Mouse (Mus musculus) lung, adult 2 months (tissue): ENCODE data around the gene Paxbp1. TPM values are rescaled to one million over a fixed set of nuclear protein-coding genes. Genes with fewer than 3 reads are reported as not detected.

ENCODE experiments used
- DNase-seq: peaks from one replicate; pipeline ENCODE4 v3.0.0; 2022
- H3K4me1 ChIP-seq: fragments of 200-500 bp; 2 replicates; pipeline ENCODE4 v1.6.1; 2011; ENCODE audit warnings: low read length; ENCODE audit not compliant: control insufficient read depth, insufficient read depth
- H3K4me3 ChIP-seq: fragments of 200-500 bp; replicated peaks from 2 replicates; pipeline ENCODE3; 2011; ENCODE audit warnings: low read depth, mild to moderate bottlenecking, control low read depth, low read length; ENCODE audit errors: extremely low read depth
- CTCF ChIP-seq: fragments of 200-500 bp; IDR thresholded peaks from 2 replicates; pipeline ENCODE4 v1.5.1; 2011; ENCODE audit warnings: mild to moderate bottlenecking, low read length, control low read depth; ENCODE audit not compliant: insufficient read depth
- POLR2A ChIP-seq: fragments of 200-500 bp; IDR thresholded peaks from 2 replicates; pipeline ENCODE4 v1.6.1; 2011; ENCODE audit warnings: low read depth, mild to moderate bottlenecking, control low read depth, low read length, borderline replicate concordance; ENCODE audit errors: extremely low read depth
- WGBS: fragments of 180-500 bp; shearing (Covaris S2); methylation state at CpG from one replicate; pipeline ENCODE4 v1.1.7; 2018; 5-methylcytosine and 5-hydroxymethylcytosine counted together
- polyA plus RNA-seq: library from polyadenylated mRNA; depleted of rRNA; stranded (reverse); fragments of >200 nt; gene quantifications from 2 replicates; pipeline ENCODE4 v1.2.3, GENCODE M21; 2012

Paxbp1 gene
- polyA plus RNA-seq, 1 experiment: 21.7 TPM

DNA sequence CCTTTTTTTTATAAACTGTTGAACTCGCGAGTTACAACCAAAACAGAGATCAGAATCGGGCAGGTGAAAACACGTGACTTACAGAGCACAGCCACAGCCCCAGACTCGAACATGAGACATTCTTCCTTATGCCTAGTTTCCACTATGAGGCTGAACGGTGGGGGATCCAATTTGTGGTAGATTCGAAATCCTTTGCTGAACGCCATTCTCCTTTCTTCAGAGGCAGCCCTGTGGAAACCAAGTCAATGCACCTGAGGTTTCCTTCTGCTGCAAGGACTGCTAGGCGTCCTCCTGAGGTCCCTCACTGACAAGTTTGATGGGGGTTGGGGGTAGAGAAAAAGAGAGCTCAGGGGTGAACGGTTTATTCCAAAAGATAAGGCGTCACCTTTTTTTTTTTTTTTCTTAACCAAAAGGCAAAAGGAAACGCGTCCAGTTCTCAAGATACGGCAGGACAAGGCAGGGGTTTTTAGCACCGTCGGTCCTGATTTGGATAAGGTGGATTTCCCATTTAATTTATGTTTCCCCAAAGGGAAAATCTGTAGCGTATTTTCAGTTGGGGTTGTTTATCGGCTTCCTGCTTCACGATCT is 34.3 kb downstream of the Paxbp1 start:
- TF ChIP-seq POLR2A: no peak
- TF ChIP-seq CTCF: no peak
- DNase-seq: no peak
- 3% methylated on average over 19 of the region's 19 CpGs for WGBS
- Histone ChIP-seq H3K4me1 (peaks cover 4% of the 10 kb centered on the region; the same call in 1 of the 2 replicates), H3K4me3 (peak overlapping the region; percentile 88)

GRCm38 (mm10) chr16:91004915-91005538 is 39.3 kb downstream of the Paxbp1 start:
- TF ChIP-seq POLR2A: no peak
- no peak for TF ChIP-seq CTCF
- WGBS: 85% methylated on average over 4 of the region's 4 CpGs
- Histone ChIP-seq H3K4me3 (no peak overlapping the region), H3K4me1 (no peaks in the 10 kb centered on the region)
- no peak for DNase-seq

DNA sequence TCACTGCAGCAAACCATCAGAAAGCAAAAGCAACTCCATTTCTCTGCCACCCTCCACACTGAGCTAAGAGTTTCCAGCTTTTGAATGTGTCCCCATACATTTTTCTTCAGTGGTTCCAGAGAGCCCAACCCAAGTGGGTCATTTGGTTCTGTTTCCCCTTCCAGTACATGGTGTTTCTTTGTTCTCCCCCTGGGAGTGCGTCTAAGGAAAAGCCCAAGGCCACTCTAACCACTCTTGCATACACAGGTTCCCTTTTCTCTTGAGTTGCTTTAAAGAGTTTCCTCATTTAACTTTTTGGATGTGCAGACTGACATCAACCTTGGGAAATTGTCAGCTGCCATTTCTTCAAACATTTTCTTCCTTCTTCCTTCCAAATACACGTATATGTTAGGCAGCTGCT is 43.2 kb downstream of the Paxbp1 start:
- no peak for DNase-seq
- TF ChIP-seq POLR2A (no peak), CTCF (no peak)
- Histone ChIP-seq H3K4me3 (no peak overlapping the region), H3K4me1 (peaks cover 12% of the 10 kb centered on the region)
- WGBS: 55% methylated on average over 2 of the region's 2 CpGs

- WGBS: 86% methylated on average over 4 of the region's 4 CpGs
- Histone ChIP-seq H3K4me1 (peaks cover 14% of the 10 kb centered on the region), H3K4me3 (no peak overlapping the region)
- DNase-seq: no peak
- TF ChIP-seq POLR2A (no peak), CTCF (no peak)
These were observed 44.5 kb downstream of the Paxbp1 start for GRCm38 (mm10) chr16:90999827-91000226.

GRCm38 (mm10) chr16:90997822-90998221 is 46.5 kb downstream of the Paxbp1 start:
- TF ChIP-seq POLR2A (no peak), CTCF (no peak)
- Histone ChIP-seq H3K4me3 (no peak overlapping the region), H3K4me1 (peaks cover 17% of the 10 kb centered on the region)
- WGBS: 55% methylated on average over 3 of the region's 3 CpGs
- DNase-seq: no peak

GRCm38 (mm10) chr16:90996327-90997243 is 47.8 kb downstream of the Paxbp1 start:
- Histone ChIP-seq H3K4me3 (no peak overlapping the region), H3K4me1 (peaks cover 17% of the 10 kb centered on the region)
- DNase-seq: no peak
- TF ChIP-seq POLR2A (no peak), CTCF (no peak)
- WGBS: 84% methylated on average over 7 of the region's 7 CpGs

DNA sequence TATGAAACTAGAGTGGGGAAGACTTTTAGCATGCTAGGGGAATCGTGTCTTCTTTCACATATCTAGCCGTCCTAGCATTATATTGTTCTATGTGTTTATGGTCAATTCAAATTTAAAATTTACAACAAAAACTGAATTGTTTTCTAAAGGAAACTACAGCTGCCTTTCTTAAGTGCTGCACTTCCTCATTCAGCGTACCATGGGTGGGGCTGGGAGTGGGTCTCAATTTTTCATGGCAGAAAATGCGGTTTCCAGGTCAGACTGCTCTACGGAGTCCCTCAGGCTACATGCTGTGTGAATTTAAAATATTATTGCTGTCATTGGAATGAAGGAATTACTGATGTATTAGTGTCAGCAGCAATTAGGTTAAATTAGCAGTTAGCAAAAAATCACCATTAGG is 48.8 kb downstream of the Paxbp1 start:
- no peak overlapping the region for H3K4me3 ChIP-seq
- TF ChIP-seq CTCF (no peak), POLR2A (no peak)
- WGBS: 37% methylated on average over 5 of the region's 5 CpGs

DNA sequence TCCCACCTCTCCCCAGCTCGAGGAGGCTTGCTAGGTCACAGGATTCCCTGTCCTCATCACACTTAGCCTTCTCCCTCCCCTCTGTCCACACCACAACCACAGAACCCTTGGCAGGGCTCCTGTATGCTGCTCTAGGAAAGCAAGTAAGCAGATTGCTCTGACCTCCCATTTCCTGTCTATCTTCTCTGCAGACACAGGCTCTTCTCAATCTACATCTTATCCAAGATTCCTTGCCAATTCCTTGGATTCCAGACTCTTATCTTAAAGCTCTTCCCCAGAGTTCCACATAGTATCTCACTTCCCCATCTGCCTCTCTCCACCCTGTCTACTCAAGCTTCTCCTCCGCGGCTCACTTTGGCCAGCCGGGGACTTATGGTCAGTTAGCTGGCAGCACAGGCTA is 49.3 kb downstream of the Paxbp1 start:
- 11% methylated on average over 4 of the region's 4 CpGs for WGBS
- Histone ChIP-seq H3K4me3 (no peak overlapping the region), H3K4me1 (peaks cover 17% of the 10 kb centered on the region)
- DNase-seq: peak; percentile 19
- no peak for TF ChIP-seq CTCF
- TF ChIP-seq POLR2A: no peak

More for the DNA sequence above, 48.8 kb downstream of the Paxbp1 start:
- H3K4me1 ChIP-seq: peaks cover 17% of the 10 kb centered on the region
- no peak for DNase-seq

DNA sequence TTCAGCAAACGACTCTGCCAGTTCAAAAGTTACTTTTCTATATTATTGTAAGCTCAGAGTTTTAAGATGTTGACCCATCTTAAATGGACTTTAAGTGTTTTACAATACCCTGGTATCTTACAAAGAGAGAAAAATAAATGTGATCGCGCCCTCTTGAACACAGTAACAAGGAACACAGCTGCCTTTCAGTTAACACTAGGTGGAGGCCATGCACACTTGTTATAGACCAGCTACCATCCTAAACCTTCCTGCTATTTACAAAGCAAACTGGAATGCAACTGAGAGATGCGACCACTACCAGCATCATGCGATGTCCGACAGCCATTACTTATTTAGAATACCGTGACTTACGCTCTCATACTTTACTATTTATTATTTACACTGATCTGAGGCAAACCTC is 55.2 kb downstream of the Paxbp1 start:
- DNase-seq: no peak
- no peak for TF ChIP-seq CTCF
- no peak for TF ChIP-seq POLR2A
- Histone ChIP-seq H3K4me1 (no peaks in the 10 kb centered on the region), H3K4me3 (no peak overlapping the region)
- WGBS: 96% methylated on average over 8 of the region's 8 CpGs
